Mouse (Mus musculus) G1E (cell line): ENCODE data around the gene Nphs1.

ENCODE experiments used
- CTCF ChIP-seq: IDR thresholded peaks from 2 replicates; pipeline ENCODE4 v1.5.1; 2012; ENCODE audit warnings: low read depth, low read length, inconsistent platforms, mixed read lengths
- GATA1 ChIP-seq: IDR thresholded peaks from 2 replicates; pipeline ENCODE4 v1.6.1; 2012; ENCODE audit warnings: borderline replicate concordance, low read length, inconsistent platforms, mixed read lengths
- GATA2 ChIP-seq: IDR thresholded peaks from 2 replicates; pipeline ENCODE4 v1.6.1; 2012; ENCODE audit warnings: low read depth, low read length, inconsistent platforms, borderline replicate concordance
- POLR2AphosphoS5 ChIP-seq: IDR thresholded peaks from 2 replicates; pipeline ENCODE4 v1.6.1; 2012; ENCODE audit warnings: low read depth, low read length, inconsistent platforms; ENCODE audit not compliant: insufficient replicate concordance
- TAL1 ChIP-seq: conservative IDR thresholded peaks from 2 replicates; pipeline ENCODE4 v1.6.1; 2012; ENCODE audit warnings: low read depth, low read length, inconsistent platforms, mixed read lengths

GRCm38 (mm10) chr7:30434238-30434637 lies 23.9 kb upstream of the Nphs1 start:
- no peak for TF ChIP-seq GATA1
- TF ChIP-seq CTCF, result no peak
- TF ChIP-seq POLR2AphosphoS5, result no peak
- TF ChIP-seq TAL1, result no peak
- no peak for TF ChIP-seq GATA2
